Mouse (Mus musculus) skeletal muscle tissue, adult 2 months (tissue): ENCODE measurements at regions not wholly inside any gene's neighbourhood (a gene's known extent, or its start where the extent isn't known, plus 50 kb on each side); places are given as distances from the start of the nearest gene placed in this dataset.

ENCODE experiments used
- DNase-seq: peaks from one replicate; pipeline ENCODE4 v3.0.0-alpha.2; 2012; ENCODE audit warnings: low read depth, low spot score

DNA sequence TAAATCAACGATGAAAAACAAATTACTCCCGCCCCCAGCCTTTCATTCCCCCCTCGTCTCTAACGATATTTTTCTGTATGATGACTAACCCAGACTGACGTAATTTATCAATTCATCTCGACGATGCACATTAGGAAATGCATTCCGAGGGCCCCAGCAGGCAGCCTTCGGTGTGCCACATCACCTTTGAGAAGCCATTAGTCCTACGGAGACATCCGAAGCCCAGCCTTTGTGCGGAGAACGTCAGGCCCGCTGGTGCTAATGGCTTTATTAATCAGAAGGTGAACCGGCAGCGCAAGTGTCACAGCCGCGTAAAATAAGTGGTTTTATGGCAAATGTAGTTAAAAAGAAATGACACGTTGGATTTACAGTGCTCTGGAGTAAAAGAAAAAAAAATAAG lies 269.1 kb upstream of the Gm10131 start:
- DNase-seq, result no peak

DNA sequence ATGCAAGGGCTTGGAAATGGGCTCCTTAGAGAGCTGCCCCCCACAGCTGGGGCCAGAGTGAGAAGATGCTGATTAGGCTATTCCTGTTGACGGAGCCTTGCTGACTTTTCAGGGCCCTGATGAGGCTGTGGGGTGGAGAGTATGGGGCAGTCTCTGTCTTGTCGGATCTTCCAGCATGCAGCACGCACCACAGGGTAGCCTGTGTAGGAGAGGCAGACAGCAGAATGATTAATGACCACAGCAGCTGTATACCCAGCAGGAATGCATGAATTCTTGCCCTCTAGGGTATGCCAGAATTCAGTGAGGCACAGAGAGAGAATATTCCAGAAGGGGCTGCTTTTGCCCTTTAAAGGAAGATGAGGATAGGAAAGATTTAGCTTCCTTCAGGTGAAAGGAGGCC lies 265.6 kb upstream of the Gm10131 start:
- no peak for DNase-seq

DNA sequence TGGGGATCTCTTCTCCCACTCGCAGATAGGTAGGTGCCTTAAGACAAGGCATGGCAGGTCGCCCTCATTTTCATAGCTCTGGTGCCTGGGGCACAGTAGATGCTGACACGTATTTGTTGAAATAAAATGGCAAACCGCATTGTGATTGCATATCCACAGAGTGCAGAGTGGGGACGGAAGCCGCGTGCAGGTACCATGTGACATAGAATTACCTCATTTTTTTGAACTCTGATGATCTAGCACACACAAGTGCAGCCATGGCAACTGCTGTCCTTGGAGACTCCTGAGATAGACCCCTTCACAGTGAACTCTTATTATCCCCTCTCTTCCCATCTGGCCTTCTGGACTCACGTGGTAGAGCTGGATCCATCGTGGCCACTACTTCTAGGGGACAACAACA lies 262.7 kb upstream of the Gm10131 start:
- no peak for DNase-seq

DNA sequence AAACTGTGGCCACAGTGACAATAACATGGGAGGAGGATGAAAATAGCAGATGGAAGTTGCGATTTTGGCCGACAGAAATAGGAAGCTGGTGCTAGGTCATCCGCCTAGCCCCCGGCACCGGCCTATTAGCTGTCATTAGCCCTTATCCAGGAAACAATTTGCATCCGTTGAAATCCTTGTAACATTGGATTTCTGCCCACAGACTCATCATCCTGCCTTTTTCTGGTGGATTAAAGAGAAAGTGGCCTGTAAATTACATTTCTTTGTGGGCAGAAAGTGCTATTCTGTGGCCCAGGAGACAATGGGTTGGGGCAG lies 261.1 kb upstream of the Gm10131 start:
- no peak for DNase-seq

DNA sequence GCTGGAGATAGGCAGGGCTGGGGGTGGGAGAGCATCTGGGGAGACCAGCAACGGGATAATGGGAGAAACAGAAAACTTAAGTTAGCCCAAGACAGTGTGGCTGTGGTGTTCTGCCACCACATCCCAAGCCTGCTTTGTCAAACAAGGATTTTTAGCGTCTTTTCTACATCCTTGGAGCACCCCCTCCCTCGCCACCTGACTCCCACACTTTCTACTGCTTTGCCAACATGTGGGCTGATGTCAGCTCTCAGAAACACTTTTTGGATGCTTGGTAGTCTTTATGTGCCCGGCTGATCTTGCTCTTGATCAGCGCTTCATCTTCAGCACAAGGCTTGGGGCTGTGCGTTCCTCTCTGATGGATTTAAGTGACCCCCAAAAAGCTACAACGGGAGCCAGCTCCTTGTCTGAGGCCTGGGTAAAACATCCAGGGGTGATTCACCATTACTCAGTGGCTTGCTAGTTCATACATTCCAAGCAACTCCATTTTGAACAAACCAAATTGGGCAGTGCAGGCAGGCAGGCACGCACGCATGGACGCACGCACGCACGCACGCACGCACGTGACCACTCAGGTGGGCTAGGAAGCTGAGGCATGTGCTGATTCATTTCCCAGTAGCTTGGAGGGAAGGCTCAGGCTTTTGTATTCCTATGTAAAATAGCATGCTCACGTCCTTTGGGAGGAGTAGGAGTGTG lies 260.6 kb upstream of the Gm10131 start:
- DNase-seq, result no peak

DNA sequence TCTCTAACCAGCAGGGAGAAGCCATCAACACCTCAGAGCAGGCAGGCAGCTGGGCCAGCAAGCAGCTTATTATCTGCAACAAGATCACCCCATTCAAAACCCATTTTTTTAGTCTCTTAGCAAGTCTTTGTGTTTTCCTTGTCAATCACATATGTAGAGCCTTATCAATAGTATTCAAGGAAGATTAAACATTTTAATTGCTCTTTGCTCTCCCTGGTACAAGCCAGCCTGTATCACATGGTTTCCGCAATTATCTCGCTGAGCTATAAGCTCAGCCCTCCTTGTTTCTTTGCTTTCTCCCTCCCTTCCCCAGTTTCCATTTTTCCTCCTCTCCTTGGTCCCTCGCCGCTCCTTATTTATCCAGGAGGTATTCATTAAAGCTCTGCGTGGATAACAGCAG lies 259.9 kb upstream of the Gm10131 start:
- DNase-seq, result no peak

DNA sequence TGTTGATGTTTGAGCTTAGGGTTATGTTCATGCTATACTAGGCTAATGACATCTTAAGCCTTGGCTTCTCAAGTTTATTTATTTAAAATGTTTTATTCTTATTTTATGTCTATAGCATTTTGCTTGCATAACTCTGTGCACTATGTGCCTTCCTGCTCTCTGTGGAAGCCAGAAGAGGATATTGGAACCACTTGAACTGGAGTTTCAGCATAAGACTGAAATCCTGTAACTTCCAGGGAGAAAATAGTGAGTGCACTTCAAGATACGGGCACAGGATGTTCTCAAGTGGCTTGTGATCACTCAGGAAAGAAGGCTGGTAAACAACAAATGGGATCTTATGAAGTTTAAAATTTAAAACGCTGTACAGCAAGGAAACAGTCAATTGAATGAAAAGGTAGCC lies 257.0 kb upstream of the Gm10131 start:
- no peak for DNase-seq

DNA sequence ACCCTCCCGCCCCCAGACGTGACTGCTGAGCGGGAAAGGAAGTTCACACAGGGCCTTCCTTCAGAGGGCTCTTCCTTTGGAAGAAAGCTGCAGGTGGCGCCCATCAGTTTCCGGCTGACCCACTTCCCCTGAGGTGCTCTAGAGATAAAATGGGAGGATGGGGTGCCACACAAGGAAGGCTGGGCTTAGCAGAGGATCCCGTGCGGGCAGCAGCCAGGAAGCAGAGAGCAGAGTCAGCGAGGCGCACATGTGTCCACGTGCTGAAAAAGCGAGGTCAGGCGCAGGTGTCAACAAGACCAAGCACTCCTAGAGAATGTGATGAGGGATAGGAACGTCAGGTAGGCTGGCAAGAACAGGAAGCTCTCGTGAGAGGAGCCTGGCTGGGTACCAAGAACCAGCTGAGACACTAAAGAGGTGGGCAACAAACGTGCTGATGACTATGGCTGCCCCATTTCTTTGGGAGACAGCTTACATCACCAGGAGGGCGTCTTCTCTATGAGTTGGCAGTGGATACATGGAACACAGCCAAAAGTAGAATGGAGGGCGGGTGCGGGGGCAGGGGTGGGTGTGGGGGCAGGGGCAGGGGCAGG lies 253.0 kb upstream of the Gm10131 start:
- DNase-seq, result no peak

DNA sequence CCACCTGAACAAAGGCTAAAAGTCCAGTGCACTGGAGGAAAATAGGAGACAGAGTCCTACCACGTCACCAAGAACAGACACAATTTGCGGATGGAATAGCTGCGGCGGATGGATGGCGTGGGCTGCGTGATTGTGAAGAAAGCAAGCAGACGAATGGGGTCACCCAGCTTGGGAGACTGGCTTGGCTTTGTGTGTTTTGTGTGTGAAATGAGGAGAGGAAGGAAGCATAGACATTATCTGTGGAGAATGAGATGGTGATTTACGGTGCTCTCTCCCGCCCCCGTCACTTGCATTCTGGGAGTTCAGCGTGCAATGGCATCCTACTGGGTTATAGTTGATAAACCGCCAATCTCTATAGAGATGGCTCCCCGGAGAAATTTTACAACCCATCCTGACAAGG lies 252.1 kb upstream of the Gm10131 start:
- DNase-seq, result no peak

DNA sequence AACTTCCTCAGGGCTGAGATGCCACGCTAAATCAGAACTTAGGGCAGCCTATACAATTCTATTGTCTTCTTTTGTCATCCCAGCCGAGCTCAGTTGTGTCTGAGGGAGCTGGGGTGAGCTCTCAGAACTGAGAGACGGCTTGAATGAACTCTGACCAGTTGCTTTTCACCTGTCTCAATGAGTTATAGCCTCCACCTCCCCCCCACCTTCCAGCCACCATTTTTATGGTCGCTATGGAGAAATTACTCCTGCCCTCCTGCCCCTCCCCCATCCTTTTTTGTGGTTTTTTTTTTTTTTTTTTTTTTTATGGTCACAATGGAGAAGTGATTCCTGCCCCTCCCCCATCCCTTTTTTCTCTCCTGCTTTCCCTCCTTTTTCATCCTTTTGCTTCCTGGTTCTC lies 251.6 kb upstream of the Gm10131 start:
- no peak for DNase-seq

DNA sequence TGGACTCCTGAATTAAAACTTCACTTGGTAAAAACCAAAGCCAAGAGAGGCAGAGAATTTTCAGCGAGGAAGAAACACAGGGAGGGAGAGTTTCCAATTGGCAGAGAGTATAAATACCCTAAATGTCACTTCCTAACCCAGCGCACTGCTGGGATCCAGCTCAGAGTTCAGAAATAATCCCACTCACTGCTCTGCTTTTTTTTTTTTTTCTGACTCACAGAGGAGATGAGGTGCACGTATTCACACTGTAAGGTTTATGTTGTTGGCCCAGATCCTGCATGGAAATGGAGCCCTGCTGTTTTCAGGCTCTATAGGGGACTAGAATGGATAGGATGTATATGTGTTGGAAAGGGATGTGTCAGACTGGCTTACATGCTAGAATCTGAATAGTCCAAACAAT lies 249.8 kb upstream of the Gm10131 start:
- no peak for DNase-seq

DNA sequence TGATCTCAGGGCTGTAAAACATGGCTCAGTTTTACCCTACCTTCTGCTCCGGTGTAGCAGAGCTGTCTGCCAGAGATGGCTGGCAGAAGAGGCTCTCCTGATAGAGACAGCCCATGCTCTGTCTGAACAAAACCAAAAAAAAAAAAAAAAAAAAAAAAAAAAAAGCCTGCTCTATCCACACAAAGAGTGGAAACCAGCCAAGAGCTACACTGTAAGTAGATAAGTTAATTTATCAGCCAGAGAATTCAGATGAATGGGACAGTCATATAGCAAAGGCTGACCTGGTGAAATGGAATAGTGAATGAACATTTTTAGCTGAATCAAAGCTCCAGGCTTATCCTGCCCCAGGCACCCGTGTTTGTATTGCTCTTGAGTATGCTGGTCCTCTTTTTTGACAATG lies 248.2 kb upstream of the Gm10131 start:
- no peak for DNase-seq

DNA sequence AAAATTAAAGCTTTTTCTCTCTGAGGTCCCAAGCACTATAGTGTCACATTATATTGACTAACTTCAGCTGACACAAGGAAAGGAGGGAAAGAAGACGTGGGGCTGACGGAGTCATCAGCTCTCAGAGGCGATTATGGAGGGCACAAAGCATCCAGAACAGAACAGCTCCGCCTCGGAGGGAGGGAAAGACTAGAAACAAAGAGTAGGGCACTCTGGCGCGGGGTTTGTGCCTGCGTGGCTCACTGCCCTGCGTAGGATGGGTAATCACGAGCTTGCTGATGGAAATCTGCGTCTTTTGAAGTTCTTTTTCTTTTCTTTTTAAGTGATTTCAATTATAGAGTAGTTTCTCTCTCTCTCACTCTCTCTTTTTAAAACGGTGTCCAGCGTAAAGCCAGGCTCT lies 243.5 kb upstream of the Gm10131 start:
- no peak for DNase-seq

DNA sequence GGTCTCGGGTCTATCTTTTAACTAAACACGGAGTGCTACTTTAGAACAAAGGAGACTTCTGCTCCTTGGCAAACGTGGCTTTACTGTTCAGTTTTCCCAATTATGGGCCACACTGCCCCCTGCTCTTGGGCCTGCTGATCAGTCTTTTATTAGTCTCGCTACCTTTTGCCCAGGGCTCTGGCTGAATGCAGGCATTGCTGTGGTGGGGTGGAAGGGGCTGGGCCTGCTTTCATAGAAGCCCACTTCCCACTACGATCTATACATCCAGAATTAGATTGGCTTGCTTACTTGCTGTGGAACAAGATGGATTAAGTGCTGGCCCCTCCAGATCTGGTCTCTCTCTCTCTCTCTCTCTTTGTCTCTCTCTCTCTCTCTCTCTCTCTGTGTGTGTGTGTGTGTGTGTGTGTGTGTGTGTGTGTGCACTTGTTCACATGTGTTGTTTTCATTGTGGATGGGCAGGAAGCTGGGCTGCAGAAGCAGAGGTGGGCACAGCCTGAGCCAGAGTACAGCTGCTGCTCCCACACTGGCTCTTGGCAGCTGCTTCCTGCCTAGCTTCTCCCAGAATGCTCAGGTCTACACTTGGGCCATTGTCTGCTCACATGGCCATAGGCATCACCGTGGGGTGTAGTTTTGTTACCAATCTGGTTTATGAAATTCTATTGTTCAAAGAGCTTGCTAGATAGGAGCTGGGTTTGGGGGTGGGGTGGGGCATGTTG lies 241.8 kb upstream of the Gm10131 start:
- no peak for DNase-seq

DNA sequence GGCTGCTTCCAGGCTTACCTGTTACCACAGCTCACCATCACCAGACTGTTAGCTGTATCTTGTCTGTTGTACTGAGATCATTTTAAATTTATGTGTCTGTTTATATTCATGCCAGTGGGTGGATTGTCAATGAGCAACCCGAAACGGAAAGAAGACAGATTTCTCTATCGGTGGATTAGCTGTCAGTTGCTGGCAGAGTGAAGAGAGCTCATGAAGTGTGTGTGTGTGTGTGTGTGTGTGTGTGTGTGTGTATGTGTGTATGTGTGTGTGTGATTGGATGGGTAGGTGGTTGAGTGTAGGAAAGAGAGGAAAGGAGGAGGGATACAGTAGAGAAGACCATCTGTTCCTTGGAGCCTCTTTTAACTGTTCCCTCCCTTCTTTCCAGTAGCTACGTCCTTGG lies 223.3 kb upstream of the Gm10131 start:
- DNase-seq, result no peak

DNA sequence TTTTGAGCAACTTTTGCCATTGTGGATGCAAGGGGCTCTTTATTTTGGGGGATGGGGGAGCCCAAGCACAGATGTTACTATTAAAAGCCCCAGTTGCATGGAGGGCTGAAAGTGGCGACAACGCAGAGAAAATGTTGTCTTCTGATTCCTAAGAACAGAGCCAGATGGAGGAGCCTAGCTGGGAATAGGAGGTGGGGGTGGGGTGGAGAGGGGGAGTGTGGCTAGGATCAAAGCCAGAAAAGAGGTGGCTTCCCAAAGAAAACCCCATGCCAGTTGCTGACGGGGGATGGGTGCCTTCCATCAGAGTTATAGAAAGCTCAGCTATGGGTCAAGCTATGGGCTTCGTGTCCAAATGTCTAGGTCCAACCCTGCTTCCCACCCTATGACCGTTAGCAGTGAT lies 220.1 kb upstream of the Gm10131 start:
- DNase-seq, result no peak

DNA sequence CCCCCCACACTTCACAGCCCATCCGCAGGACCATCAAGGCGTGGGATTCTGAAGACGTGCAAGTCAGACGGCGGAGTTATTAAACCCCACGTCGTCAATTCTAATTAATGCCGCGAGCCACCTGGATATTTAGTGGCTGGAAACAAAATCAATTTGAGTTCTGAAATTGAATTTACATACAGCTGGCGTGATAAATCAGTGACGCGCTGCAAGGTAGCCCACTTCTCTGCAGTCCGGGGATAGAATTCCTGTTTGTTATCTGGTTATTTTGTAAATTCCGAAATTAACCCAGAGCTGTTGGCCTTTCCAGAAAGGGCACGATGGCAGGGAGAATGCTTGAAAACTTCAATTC lies 215.1 kb upstream of the Gm10131 start:
- no peak for DNase-seq

DNA sequence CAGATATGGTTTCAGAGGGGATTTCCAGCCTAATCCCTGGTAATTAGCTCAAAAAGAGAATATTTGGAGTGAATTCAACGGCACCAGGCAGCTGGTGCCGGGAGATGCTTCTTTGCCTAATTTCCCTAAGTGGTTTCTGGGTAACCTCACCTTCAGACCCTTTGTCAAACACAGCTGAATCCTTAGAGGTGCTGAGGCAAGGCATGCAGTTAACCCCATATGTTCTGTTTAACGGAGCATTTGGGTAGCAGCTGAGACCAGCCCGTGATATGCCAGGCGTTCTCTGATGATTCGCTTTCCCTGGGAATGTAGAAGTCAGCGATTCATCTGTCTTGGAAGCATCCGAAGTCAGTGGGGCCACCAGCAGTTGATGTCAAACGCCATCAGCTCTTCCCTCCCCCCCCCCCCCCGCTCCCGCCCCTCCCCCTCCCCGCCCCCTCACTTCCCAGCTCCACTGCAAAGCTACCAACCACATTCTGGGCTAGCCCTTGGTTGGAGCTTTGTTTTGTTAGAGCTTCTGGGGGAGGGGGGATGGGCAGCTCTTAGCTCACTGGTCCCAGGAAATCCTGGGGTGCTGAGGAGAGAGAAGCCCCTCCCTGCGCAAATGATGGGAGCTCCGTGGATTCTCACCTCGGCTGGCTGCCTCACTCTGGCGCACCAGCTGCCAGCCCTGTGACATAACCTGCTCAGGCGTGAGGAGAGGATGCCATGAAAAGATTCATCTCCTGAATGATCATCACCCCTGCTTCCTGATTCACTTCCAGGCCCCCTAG lies 214.5 kb upstream of the Gm10131 start:
- DNase-seq, result no peak

DNA sequence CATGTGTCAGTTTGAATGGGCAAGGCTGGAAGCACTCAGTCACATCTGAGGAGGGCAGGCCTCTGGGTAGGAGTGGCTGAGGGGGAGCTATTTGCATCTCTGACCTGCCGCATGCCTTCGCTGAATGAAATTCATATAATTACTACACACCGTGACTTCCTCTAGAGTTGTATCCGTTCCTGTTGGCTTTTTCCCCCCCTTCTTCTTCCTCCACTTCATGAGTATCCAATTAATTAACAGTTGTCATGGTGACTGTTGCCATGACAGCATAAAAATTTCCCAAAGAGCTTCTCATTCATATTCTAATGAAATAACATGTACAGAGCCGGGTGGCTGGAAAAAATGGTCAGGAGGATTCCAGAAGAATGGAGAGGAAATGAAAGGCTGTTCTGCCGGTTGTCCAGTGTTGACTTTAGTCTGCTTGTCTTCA lies 208.6 kb upstream of the Gm10131 start:
- no peak for DNase-seq

DNA sequence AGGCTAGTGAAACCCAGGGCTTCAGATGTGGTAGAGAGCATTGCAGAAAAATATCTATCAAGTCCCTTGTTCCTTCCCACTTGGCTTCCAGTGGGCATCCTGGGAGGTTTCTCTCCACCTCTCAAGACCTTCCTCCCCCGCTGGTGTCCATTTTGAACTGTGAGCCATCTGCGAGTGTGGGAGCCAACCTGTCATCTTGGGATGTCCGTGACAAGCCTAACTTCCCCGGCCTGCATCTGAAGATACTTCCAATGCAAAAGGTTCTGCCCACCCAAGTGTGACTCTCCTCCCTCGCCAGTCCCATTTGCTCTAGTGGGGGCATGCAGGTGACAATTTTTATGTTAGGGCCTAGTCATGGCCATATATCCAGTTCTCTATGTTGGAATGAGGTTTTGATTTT lies 208.2 kb upstream of the Gm10131 start:
- DNase-seq, result no peak

DNA sequence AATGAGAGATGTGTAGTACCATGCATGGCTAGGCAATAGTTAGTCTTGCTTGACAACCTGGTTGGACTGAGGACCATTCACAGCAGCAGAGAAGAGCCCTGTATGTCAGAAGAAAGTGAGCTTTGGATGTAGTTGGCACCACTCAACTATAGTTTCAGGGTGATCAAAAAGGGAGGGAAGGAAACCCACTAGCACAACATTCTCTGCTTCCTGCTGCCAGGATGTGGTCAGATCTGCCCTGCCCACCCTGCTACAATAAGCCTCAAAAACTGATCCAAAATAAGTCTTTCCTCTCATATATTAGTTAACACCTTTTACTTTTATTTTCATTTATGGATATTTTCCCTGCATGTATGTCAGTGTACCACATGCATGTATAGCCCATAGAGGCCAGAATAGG lies 203.7 kb upstream of the Gm10131 start:
- DNase-seq, result no peak

DNA sequence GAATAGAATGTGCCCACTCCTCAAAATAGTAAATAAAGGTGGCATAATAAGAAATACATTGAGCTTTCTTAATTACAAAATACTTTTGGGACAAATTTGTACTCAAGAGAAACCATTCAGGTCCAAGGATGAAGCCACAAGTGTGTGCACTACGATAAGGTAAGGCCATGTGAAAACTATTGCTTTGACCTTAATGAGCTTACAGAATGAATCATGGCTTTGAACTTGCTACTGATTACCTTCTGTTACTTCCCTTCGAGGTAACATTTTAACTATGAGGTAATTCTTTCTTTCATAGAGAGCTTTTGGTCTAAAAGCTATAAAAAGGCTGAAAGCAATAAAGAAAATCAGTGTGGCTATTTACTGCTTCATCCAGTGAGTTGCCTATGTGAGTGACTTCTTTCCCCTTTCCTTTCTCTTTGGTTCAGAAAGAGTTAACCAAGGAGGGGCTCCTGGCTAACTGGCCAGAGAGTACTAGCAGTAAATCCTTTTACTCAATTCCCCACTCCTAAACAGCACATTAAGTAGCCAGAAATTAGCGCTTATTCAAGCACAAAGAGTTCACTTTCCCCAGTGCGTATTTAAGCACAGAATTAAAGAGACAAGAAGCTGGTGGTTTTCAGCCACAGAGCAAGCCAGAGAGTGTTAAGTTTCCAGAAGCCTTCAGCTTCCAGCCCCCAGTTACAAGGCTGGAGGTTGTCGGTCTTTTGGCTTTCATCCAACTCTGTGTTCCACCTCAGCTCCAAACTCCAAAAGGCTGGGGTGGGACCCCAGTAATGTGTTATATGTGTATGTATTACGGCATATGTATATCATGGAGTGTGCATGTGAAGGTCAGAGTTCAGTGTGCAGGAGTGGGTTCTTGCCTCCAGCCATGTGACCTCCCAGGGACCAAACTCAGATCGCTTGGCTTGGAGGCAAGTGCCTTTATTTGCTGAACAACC lies 194.3 kb upstream of the Gm10131 start:
- DNase-seq, result no peak
